Comparison of ENCODE assay signal across 11 mouse cellular contexts in genomic region chr1:180334541-180334940, GRCm38 (mm10). TPM values are rescaled to one million over a fixed set of nuclear protein-coding genes. Genes with fewer than 3 reads are reported as not detected.
DNase-seq lines count a peak whose midpoint lies in the region; ATAC-seq lines count a peak whose summit lies in the region.
"Had no signal": no experiment of that assay in that cellular context is flagged by ENCODE, and none has a peak within 500 bp of the region (broad histone marks: within the 10 kb centered on the region; RNA-seq: fewer than 3 reads in every experiment).

No protein-coding gene starts in this region.

- H3K9me3 ChIP-seq in heart, embryonic 14.5 days (ENCODE audit: control insufficient read depth, low read length), result no peaks in the 10 kb centered on the region
- H3K9me3 ChIP-seq in lung, embryonic 16.5 days (ENCODE audit: control insufficient read depth, low read length), result no peaks in the 10 kb centered on the region
- H3K9me3 ChIP-seq in intestine, embryonic 14.5 days (ENCODE audit: control insufficient read depth, low read length), result no peaks in the 10 kb centered on the region
- H3K9me3 ChIP-seq in neural tube, embryonic 14.5 days (ENCODE audit: control insufficient read depth, low read length), result no peaks in the 10 kb centered on the region

- H3K4me1 ChIP-seq in heart, embryonic 14.5 days (ENCODE audit: control insufficient read depth in 2 of 2, insufficient read depth in 2 of 2, low read length in 2 of 2), result peaks cover 18 to 32% of the 10 kb centered on the region in 2 experiments
- H3K4me1 ChIP-seq in lung, embryonic 16.5 days (replicated peaks; ENCODE audit: control insufficient read depth, insufficient read depth, low read length), result peaks cover 36% of the 10 kb centered on the region
- peaks cover 31% of the 10 kb centered on the region for H3K4me1 ChIP-seq in intestine, embryonic 14.5 days (replicated peaks; ENCODE audit: control insufficient read depth, insufficient read depth, low read length)
- peaks cover 25% of the 10 kb centered on the region for H3K4me1 ChIP-seq in neural tube, embryonic 14.5 days (ENCODE audit: control insufficient read depth, insufficient read depth, low read length)

- H3K27me3 ChIP-seq in heart, embryonic 14.5 days (ENCODE audit: control insufficient read depth, insufficient read depth, low read length), result peaks cover 11% of the 10 kb centered on the region
- no peaks in the 10 kb centered on the region for H3K27me3 ChIP-seq in lung, embryonic 16.5 days (ENCODE audit: control insufficient read depth, insufficient read depth, low read depth, low read length)
- H3K27me3 ChIP-seq in intestine, embryonic 14.5 days (replicated peaks; ENCODE audit: control insufficient read depth, insufficient read depth, low read length), result no peaks in the 10 kb centered on the region
- H3K27me3 ChIP-seq in neural tube, embryonic 14.5 days (ENCODE audit: control insufficient read depth, insufficient read depth, low read length), result peaks cover 13% of the 10 kb centered on the region

- peak overlapping the region; percentile 98 for H3K4me2 ChIP-seq in heart, embryonic 14.5 days (ENCODE audit: low read length)
- H3K4me2 ChIP-seq in lung, embryonic 16.5 days (ENCODE audit: low read depth, low read length), result peak overlapping the region; percentile 77
- peak overlapping the region; percentile 82 for H3K4me2 ChIP-seq in intestine, embryonic 14.5 days (ENCODE audit: low read length)
- H3K4me2 ChIP-seq in neural tube, embryonic 14.5 days (ENCODE audit: low read depth, low read length), result peak overlapping the region; percentile 98; the same call in 1 of the 2 replicates

- ATAC-seq in heart, embryonic 14.5 days (ENCODE audit: insufficient number of reproducible peaks, insufficient read depth, low FRiP score, low read depth), result no peak
- ATAC-seq in lung, embryonic 16.5 days (ENCODE audit: low read depth), result no peak
- ATAC-seq in intestine, embryonic 14.5 days (replicated peaks; ENCODE audit: low FRiP score, low TSS enrichment, low read depth), result no peak
- ATAC-seq in neural tube, embryonic 14.5 days (ENCODE audit: low read depth), result no peak
- ATAC-seq in monocyte, adult 5-6 weeks (replicated peaks; ENCODE audit: insufficient number of reproducible peaks, low FRiP score, low TSS enrichment, poor library complexity, severe bottlenecking), result no peak
- ATAC-seq: forebrain, postnatal 0 days had no signal

- WGBS in heart, embryonic 14.5 days, result 70% methylated on average over 6 of the region's 6 CpGs
- WGBS in lung, embryonic 16.5 days, result 61% methylated on average over 6 of the region's 6 CpGs
- 77% methylated on average over 6 of the region's 6 CpGs for WGBS in intestine, embryonic 14.5 days
- WGBS in neural tube, embryonic 14.5 days, result 85% methylated on average over 6 of the region's 6 CpGs

- intact Hi-C loops in gastrocnemius, postnatal 14 days (cut with DNase I; ENCODE audit: low total_unique reads), result loop anchor here (10.0 kb wide), 1 partner anchor 50 kb away; no protein-coding TSS in a partner anchor

- DNase-seq in heart, adult 11 months, result no peak
- no peak for DNase-seq in lung, postnatal 4 days
- DNase-seq in intestine, embryonic 14.5 days (ENCODE audit: low spot score), result no peak
- no peak for DNase-seq in gastrocnemius, postnatal 14 days
- DNase-seq: forebrain, postnatal 0 days; kidney, postnatal 14 days; thymus, adult 18-20 months had no signal

- no peak overlapping the region for H3K27ac ChIP-seq in heart, embryonic 14.5 days (replicated peaks in 1 of 2; ENCODE audit: control insufficient read depth in 1 of 2, insufficient read depth in 1 of 2, low read depth in 2 of 2, low read length in 2 of 2)
- H3K27ac ChIP-seq in lung, embryonic 16.5 days (ENCODE audit: low read length), result no peak overlapping the region
- no peak overlapping the region for H3K27ac ChIP-seq in intestine, embryonic 14.5 days (ENCODE audit: low read depth)
- H3K27ac ChIP-seq in neural tube, embryonic 14.5 days (ENCODE audit: low read depth, low read length), result no peak overlapping the region

- H3K36me3 ChIP-seq in heart, embryonic 14.5 days (ENCODE audit: control insufficient read depth, insufficient read depth, low read length), result peaks cover 17% of the 10 kb centered on the region
- peaks cover 4% of the 10 kb centered on the region; the same call in 1 of the 2 replicates for H3K36me3 ChIP-seq in lung, embryonic 16.5 days (ENCODE audit: control insufficient read depth, insufficient read depth, low read length)
- H3K36me3 ChIP-seq in intestine, embryonic 14.5 days (ENCODE audit: control insufficient read depth, insufficient read depth, low read length), result peaks cover 22% of the 10 kb centered on the region
- H3K36me3 ChIP-seq in neural tube, embryonic 14.5 days (ENCODE audit: control insufficient read depth, insufficient read depth, low read length), result no peaks in the 10 kb centered on the region

- H3K9ac ChIP-seq in heart, embryonic 14.5 days (ENCODE audit: low read length), result no peak overlapping the region
- H3K9ac ChIP-seq in lung, embryonic 16.5 days (ENCODE audit: low read length), result no peak overlapping the region
- no peak overlapping the region for H3K9ac ChIP-seq in intestine, embryonic 14.5 days (ENCODE audit: low read length)
- no peak overlapping the region for H3K9ac ChIP-seq in neural tube, embryonic 14.5 days (replicated peaks; ENCODE audit: low read depth, low read length)
- H3K9ac ChIP-seq: forebrain, postnatal 0 days had no signal

- peak overlapping the region; percentile 5 to 59; a peak in 3 of 4 replicates for H3K4me3 ChIP-seq in heart, embryonic 14.5 days (ENCODE audit: control insufficient read depth in 1 of 2, insufficient read depth in 1 of 2, low read depth in 1 of 2, low read length in 2 of 2)
- peak overlapping the region; percentile 85 for H3K4me3 ChIP-seq in lung, embryonic 16.5 days (ENCODE audit: low read length)
- H3K4me3 ChIP-seq in intestine, embryonic 14.5 days (ENCODE audit: low read depth, low read length), result peak overlapping the region; percentile 24
- H3K4me3 ChIP-seq in neural tube, embryonic 14.5 days (ENCODE audit: low read depth, low read length), result no peak overlapping the region

RNA-seq across cellular contexts. Expression of gene Itpkb, which starts 4.3 kb away (rescaled TPM):
- polyA plus RNA-seq in heart, embryonic 14.5 days (2014; fragmentation: Nextera tagmentation; extraction: Ambion mirVana), result 5.5 and 5.6 TPM in 2 replicates
- 9.4 and 10.6 TPM in 2 replicates for polyA plus RNA-seq in lung, embryonic 16.5 days (2015; fragmentation: Nextera tagmentation; extraction: Ambion mirVana)
- polyA plus RNA-seq in intestine, embryonic 14.5 days (2014; fragmentation: Nextera tagmentation; extraction: Ambion mirVana), result 6.7 and 8.3 TPM in 2 replicates
- polyA plus RNA-seq in neural tube, embryonic 14.5 days (2014; fragmentation: Nextera tagmentation; extraction: Ambion mirVana), result 2.4 and 2.9 TPM in 2 replicates
- total RNA-seq in monocyte, adult 5-6 weeks (2017), result 32.2 to 77.3 TPM (median 38.3 TPM) in 3 replicates
- total RNA-seq in gastrocnemius, postnatal 14 days (2021), result 10 to 100 TPM; 27.6 to 28.6 TPM
